Mouse (Mus musculus) stomach, embryonic 15.5 days (tissue): ENCODE data around the gene Cap2. TPM values are rescaled to one million over a fixed set of nuclear protein-coding genes. Genes with fewer than 3 reads are reported as not detected.

Source experiments
- ATAC-seq: fragments of 200-750 bp; cut with Nextera tagmentation; 2 replicates; pipeline ENCODE4 v1.8.0; 2017; ENCODE audit warnings: low read depth, moderate number of reproducible peaks, moderate TSS enrichment; ENCODE audit not compliant: insufficient read depth, low FRiP score
- H3K27ac ChIP-seq: fragments of 300-500 bp; sonication (generic); 2 replicates; pipeline ENCODE4 v1.5.1; 2015; ENCODE audit warnings: mild to moderate bottlenecking, inconsistent platforms
- H3K27me3 ChIP-seq: fragments of 300-500 bp; sonication (generic); replicated peaks from 2 replicates; pipeline ENCODE4 v1.6.1; 2015; ENCODE audit warnings: inconsistent platforms
- H3K36me3 ChIP-seq: fragments of 300-500 bp; sonication (generic); 2 replicates; pipeline ENCODE4 v1.6.1; 2015; ENCODE audit warnings: inconsistent platforms
- H3K4me1 ChIP-seq: fragments of 300-500 bp; sonication (generic); 2 replicates; pipeline ENCODE4 v1.6.1; 2015; ENCODE audit warnings: inconsistent platforms
- H3K4me2 ChIP-seq: fragments of 300-500 bp; sonication (generic); 2 replicates; pipeline ENCODE4 v1.6.1; 2015; ENCODE audit warnings: mild to moderate bottlenecking, inconsistent platforms
- H3K4me3 ChIP-seq: fragments of 300-500 bp; sonication (generic); replicated peaks from 2 replicates; pipeline ENCODE4 v1.5.1; 2015; ENCODE audit warnings: inconsistent platforms
- H3K9ac ChIP-seq: fragments of 300-500 bp; sonication (generic); 2 replicates; pipeline ENCODE4 v1.6.1; 2015; ENCODE audit warnings: inconsistent platforms
- H3K9me3 ChIP-seq: fragments of 300-500 bp; sonication (generic); 2 replicates; pipeline ENCODE4 v1.6.1; 2016; ENCODE audit warnings: inconsistent platforms
- WGBS: fragments of 180-500 bp; shearing (Covaris S2); methylation state at CpG from one replicate; pipeline ENCODE4 v1.1.7; 2015; 5-methylcytosine and 5-hydroxymethylcytosine counted together
- polyA plus RNA-seq: library from polyadenylated mRNA; unstranded; fragments of >200 nt; fragmentation: Nextera tagmentation; extraction: Ambion mirVana; gene quantifications from 2 replicates; pipeline ENCODE4 v1.2.1, GENCODE M21; 2015

Cap2 gene
- polyA plus RNA-seq, 1 experiment from 2014 or later = 9.7 TPM

DNA sequence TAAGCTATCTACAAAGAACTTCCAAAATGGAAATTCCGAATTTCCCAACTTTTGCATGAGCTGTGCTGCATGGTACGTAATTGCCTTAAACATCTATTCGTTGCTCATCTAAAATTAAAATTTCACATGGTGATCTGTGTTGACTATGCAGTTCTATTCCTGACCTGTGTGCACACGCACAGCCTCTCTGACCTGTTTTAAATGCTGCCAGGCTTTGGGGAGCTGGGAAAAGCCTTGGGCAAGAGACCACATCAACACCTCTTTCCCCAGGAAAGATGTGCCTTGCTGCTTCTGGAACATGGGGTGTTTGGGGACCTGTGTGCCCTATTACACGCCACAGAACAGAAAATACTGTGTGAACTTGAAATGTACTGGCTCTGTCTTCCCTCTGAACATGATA lies 25.7 kb downstream of the Cap2 start:
- no peaks in the 10 kb centered on the region for H3K9me3 ChIP-seq
- no peak overlapping the region for H3K4me2 ChIP-seq
- H3K27me3 ChIP-seq = no peaks in the 10 kb centered on the region
- H3K36me3 ChIP-seq = no peaks in the 10 kb centered on the region
- H3K4me1 ChIP-seq = no peaks in the 10 kb centered on the region
- no peak overlapping the region for H3K27ac ChIP-seq
- WGBS = 87% methylated on average over 5 of the region's 5 CpGs
- no peak overlapping the region for H3K9ac ChIP-seq
- H3K4me3 ChIP-seq = no peak overlapping the region
- ATAC-seq = no peak

DNA sequence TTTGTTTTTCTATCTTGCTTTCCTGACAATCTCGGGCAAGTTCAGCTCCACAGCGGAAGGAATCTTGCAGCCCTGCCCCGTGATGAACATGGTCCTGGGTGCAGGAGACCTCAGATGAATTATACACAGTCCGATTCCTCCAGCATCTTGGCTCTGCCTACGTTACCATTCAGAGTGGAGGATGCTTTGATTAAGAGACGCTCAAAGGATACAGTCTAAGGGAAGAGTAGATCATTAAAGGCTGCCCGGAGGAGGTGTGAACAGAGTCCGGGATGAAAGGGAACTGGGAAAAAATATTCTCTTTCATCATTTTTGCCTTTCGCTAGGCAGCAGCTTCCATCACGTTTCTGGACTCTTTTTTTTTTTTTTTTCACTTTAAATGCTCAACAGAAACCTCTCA lies 27.4 kb downstream of the Cap2 start:
- no peaks in the 10 kb centered on the region for H3K9me3 ChIP-seq
- WGBS = 74% methylated on average over 10 of the region's 10 CpGs
- ATAC-seq = no peak
- no peak overlapping the region for H3K4me3 ChIP-seq
- H3K4me2 ChIP-seq = no peak overlapping the region
- H3K4me1 ChIP-seq = no peaks in the 10 kb centered on the region
- H3K9ac ChIP-seq = no peak overlapping the region
- H3K27ac ChIP-seq = no peak overlapping the region
- no peaks in the 10 kb centered on the region for H3K27me3 ChIP-seq
- H3K36me3 ChIP-seq = no peaks in the 10 kb centered on the region

DNA sequence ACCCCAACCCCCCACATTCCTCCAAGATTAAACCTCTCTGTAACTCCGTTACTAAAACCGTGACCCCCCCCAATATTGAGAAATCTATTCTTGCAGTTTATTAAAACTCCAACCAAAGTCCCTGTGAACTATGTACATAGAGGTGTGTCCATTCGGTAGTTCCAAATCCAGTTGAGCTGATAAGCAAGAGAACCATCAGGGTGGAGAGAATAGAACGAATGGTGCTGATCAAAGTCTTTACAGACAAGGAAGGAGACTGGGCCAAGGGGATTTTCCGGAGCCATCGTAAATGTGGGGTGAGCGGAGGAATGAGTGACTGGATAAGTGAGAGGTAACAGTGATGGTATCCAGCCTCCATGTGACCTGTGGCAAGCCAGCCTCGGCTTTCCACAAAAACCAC lies 28.9 kb downstream of the Cap2 start:
- 58% methylated on average over 8 of the region's 8 CpGs for WGBS
- H3K36me3 ChIP-seq = no peaks in the 10 kb centered on the region
- H3K9ac ChIP-seq = no peak overlapping the region
- H3K4me2 ChIP-seq = no peak overlapping the region
- no peaks in the 10 kb centered on the region for H3K4me1 ChIP-seq
- H3K27ac ChIP-seq = no peak overlapping the region
- H3K27me3 ChIP-seq = no peaks in the 10 kb centered on the region
- no peaks in the 10 kb centered on the region for H3K9me3 ChIP-seq
- no peak for ATAC-seq
- no peak overlapping the region for H3K4me3 ChIP-seq

DNA sequence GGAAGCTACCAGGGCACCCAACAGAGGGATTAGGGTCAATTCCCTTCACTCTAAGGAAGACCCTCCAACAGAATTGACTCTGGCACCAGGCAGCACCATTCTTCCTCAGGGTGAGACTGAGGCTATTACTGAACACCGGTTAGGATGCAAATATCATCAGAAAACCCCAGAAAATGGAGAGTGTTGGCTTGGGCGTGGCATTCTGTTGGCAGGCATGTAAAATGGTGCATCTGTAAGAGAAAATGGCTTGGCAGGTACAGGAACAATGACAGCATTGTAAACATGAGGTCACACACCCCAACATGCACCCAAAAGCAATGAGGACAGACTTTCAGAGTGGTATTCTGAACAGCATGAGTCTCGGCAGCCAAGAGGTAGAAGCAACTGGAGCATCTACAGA lies 30.0 kb downstream of the Cap2 start:
- 82% methylated on average over 3 of the region's 3 CpGs for WGBS
- H3K27me3 ChIP-seq = no peaks in the 10 kb centered on the region
- ATAC-seq = no peak

DNA sequence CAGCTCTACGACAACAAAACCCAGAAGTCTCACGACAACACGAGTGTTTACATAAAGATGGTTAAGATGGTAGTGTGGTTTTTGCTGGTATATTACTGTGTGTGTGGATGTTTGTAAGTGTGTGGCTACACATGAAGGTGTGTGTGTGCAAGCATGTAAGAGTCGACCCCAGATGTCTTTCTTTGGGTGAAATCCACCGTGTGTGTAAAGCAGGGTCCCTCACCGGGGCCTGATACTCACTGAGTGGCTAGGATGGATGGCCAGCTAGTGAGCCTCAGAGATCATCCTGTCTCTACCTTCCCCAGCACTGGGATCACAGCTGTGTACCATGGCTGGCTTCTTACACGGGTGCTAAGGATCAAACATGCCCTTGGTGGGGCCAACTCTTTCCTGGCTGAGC lies 30.6 kb downstream of the Cap2 start:
- Histone ChIP-seq H3K36me3 (no peaks in the 10 kb centered on the region), H3K9ac (no peak overlapping the region), H3K27me3 (no peaks in the 10 kb centered on the region), H3K4me1 (no peaks in the 10 kb centered on the region), H3K27ac (no peak overlapping the region), H3K9me3 (no peaks in the 10 kb centered on the region), H3K4me3 (no peak overlapping the region), H3K4me2 (no peak overlapping the region)
- no peak for ATAC-seq
- 85% methylated on average over 7 of the region's 7 CpGs for WGBS

More for the DNA sequence above, 30.0 kb downstream of the Cap2 start:
- no peak overlapping the region for H3K27ac ChIP-seq
- no peaks in the 10 kb centered on the region for H3K4me1 ChIP-seq
- H3K9ac ChIP-seq = no peak overlapping the region
- H3K4me3 ChIP-seq = no peak overlapping the region
- no peaks in the 10 kb centered on the region for H3K36me3 ChIP-seq
- no peaks in the 10 kb centered on the region for H3K9me3 ChIP-seq
- H3K4me2 ChIP-seq = no peak overlapping the region

DNA sequence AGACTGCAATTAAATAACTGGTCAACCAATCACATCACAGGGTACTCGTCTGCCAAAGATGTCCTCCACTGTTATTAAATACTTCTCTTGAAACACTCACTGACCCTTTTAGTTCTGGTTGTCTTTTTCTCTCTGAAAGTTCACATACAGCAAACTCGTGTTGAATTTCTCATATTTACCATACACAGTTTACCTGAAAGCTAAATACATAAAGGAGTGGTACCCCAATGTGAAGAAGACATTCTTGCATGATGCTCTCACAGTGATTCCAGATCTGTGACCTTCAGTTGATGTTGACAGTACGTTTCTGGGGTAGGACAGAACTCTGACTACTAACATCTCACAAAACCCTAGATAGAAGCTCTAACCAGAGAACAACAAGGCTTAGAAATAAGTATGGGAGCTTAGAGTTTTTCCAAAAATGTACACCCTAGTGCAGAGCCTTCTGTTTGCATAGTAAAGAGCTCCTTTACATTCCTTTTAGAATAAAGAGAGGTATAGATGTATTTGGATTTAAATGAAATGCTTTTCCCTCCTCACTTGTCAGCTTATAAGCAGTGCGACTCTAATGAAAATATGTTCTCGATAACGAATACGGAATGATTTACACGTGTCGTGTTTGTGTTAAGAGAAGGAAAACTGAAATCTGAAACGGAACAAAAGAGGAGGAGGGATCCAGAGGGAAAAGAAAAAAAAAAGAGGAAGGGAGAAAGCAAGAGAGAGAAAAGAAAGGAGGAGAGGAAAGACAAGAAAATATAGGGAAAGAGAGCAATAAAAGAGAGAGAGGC lies 31.9 kb downstream of the Cap2 start:
- Histone ChIP-seq H3K27me3 (no peaks in the 10 kb centered on the region), H3K27ac (no peak overlapping the region), H3K9me3 (no peaks in the 10 kb centered on the region), H3K4me2 (peak overlapping the region; percentile 19), H3K9ac (no peak overlapping the region), H3K4me1 (no peaks in the 10 kb centered on the region), H3K4me3 (no peak overlapping the region), H3K36me3 (no peaks in the 10 kb centered on the region)
- WGBS = 36% methylated on average over 10 of the region's 10 CpGs
- ATAC-seq = no peak

DNA sequence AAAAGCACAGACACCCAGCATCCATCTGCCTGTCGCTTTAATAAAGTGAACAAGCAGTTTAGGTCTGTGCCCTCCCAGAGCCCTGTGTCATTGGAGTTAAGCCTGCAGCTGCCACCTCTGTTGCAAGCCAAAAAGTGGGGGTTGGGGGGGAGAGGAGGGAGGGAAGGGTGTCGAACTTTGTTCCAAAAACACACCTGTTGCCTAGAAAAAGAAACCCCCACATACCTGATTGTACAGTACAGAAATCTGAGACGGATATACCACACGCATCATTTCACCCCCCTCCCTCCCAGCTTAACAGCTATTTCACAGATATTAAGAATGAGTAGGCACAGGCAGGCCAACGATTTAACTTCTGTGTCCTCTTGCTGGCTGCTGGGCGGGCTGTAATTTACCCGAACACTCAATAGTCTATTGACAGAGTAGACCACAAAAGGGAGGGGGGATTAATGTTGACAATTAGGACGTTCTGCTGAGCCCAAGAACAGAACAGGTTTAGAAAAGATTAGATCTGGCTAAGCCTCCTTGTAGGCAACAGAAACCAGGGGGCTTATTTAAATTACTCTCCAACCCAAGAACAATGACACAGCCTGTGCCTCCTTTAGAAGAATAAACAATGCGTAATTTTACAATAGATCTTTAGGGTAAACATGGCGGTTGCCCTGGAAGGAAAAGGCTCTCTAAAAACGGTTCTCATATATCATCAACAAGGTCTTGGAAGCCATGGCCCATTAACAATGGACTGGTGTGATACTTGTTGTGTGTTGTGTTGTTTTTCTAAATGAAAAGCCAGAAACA lies 32.7 kb downstream of the Cap2 start:
- Histone ChIP-seq H3K4me2 (peak overlapping the region; percentile 19), H3K27me3 (no peaks in the 10 kb centered on the region), H3K9me3 (no peaks in the 10 kb centered on the region), H3K4me3 (no peak overlapping the region), H3K4me1 (no peaks in the 10 kb centered on the region), H3K9ac (no peak overlapping the region), H3K36me3 (no peaks in the 10 kb centered on the region), H3K27ac (no peak overlapping the region)
- WGBS = 21% methylated on average over 11 of the region's 11 CpGs
- no peak for ATAC-seq

DNA sequence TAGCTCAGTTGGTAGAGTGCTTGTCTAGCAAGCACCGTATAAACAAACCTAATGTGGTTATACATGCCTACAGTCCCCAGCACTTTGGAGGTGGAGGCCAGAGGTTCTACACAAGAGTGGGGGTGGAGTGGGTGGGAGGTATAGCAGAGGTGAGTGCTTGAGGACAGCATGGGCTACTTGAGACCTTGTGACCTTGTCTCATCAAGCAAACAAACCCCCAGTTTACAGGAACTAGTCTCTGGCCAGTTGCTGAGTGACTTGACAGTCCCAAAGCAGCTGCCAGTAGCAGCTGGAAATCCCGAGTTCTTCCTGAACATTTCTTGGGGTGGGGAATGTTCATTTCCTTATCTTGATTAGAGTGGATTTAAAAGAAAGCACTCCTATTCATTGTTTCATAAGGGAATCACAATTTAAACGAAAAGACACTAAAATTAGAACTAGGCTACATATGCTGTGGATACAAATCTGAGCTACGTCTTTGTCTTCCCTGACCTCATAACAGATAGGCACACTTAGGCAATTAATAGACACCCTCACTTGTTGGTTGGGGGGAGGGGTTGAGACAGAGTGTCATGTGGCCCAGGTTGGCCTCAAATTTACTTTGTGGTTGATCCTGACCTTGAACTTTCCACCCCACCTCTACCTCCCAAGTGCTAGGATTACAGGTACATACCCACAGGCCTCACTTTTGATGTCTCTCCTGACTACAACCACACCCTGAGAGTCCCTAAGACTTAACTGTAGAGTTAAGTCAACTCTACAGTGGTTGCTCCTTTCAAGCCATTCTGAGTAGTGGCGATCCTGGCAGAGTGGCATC lies 33.5 kb downstream of the Cap2 start:
- Histone ChIP-seq H3K9ac (no peak overlapping the region), H3K9me3 (no peaks in the 10 kb centered on the region), H3K4me3 (no peak overlapping the region), H3K27ac (no peak overlapping the region), H3K36me3 (no peaks in the 10 kb centered on the region), H3K4me2 (no peak overlapping the region), H3K27me3 (no peaks in the 10 kb centered on the region), H3K4me1 (no peaks in the 10 kb centered on the region)
- no peak for ATAC-seq
- WGBS = 63% methylated on average over 5 of the region's 5 CpGs

DNA sequence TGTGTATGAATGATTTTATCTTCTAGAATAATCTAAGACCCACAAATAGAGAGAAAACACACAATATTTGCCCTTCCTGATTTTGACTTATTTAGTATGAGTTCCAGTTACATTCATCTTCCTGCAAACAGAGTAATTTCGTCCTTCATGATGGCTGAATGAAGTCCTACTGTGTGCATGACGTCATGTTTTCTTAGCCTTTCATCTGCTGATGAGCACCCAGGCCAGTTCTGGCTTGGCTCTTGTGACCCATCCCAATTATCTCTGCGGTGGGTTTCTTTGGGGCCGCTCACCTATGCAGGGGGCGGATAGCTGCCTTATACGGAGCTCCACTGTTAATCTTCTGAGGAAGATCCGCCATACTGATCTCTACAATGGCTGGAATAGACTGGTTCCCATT lies 37.6 kb downstream of the Cap2 start:
- Histone ChIP-seq H3K9me3 (no peaks in the 10 kb centered on the region), H3K27me3 (no peaks in the 10 kb centered on the region), H3K4me3 (no peak overlapping the region), H3K36me3 (no peaks in the 10 kb centered on the region), H3K4me1 (no peaks in the 10 kb centered on the region), H3K9ac (no peak overlapping the region), H3K27ac (no peak overlapping the region), H3K4me2 (no peak overlapping the region)
- no peak for ATAC-seq
- WGBS = 85% methylated on average over 7 of the region's 7 CpGs

DNA sequence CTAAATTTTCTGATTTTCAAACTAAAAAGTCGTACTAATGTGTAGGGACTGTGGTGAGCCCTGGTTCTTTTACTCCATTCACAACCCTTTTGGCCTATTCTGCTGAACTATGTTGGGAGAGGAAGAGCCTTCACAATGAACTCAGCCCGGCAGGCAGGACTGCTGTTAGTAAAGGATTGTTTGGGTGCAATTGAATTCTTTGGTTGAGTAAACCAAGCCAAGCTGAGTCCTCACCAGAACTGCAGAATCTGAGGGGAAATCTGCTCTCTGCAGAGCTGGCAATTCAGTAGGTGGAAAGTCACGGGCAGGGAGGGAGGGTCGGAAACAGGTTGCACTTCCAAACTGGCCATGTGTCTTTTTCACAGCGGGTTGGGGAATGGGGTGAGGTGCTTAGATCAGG lies 39.3 kb downstream of the Cap2 start:
- H3K36me3 ChIP-seq = no peaks in the 10 kb centered on the region
- no peaks in the 10 kb centered on the region for H3K9me3 ChIP-seq
- no peak overlapping the region for H3K9ac ChIP-seq
- H3K4me2 ChIP-seq = no peak overlapping the region
- no peaks in the 10 kb centered on the region for H3K4me1 ChIP-seq
- 79% methylated on average over 5 of the region's 5 CpGs for WGBS
- no peak overlapping the region for H3K4me3 ChIP-seq
- no peaks in the 10 kb centered on the region for H3K27me3 ChIP-seq
- no peak for ATAC-seq
- no peak overlapping the region for H3K27ac ChIP-seq

DNA sequence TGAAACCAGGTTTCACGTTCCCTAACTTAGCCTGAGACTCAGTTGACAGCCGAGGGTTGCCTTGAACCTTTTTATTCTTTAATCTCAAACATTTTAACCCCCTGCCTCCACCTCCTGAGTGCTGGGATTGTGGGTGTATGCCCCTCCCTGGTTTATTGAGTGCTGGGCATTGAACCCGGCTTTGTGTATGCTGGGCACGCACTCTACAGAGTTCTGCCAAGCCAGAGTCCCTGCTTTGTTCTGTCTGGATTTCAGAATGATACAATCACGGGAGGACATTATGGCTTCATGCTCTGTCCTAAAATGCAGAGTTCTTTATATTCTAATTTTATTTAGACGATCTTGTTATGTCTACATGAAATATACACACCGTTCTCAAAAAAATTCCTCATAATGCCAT lies 41.1 kb downstream of the Cap2 start:
- H3K27me3 ChIP-seq = no peaks in the 10 kb centered on the region
- no peak overlapping the region for H3K4me2 ChIP-seq
- H3K9me3 ChIP-seq = no peaks in the 10 kb centered on the region
- H3K9ac ChIP-seq = no peak overlapping the region
- 81% methylated on average over 7 of the region's 7 CpGs for WGBS
- H3K4me1 ChIP-seq = no peaks in the 10 kb centered on the region
- H3K36me3 ChIP-seq = no peaks in the 10 kb centered on the region
- H3K27ac ChIP-seq = no peak overlapping the region
- no peak for ATAC-seq
- no peak overlapping the region for H3K4me3 ChIP-seq

DNA sequence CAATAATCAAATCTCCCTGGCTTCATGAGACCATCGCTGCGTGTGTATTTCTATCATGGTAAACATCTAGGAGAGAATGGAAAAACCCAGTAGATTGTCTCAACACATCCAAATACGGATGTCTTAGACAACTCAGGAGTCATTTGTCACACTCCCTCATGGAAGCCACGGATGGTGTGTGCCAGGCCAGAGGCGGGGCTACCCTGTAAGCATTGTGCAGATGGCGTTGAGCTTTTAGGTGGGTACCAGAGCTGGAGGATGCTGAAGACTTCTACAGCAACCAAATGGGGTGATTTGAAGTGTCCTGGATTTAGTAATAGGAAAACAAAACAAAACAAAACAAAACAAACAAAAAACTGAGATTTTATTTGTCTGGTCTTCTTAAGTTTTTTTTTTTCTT lies 43.0 kb downstream of the Cap2 start:
- Histone ChIP-seq H3K27ac (no peak overlapping the region), H3K27me3 (no peaks in the 10 kb centered on the region), H3K9ac (no peak overlapping the region), H3K4me1 (no peaks in the 10 kb centered on the region), H3K4me3 (no peak overlapping the region), H3K9me3 (no peaks in the 10 kb centered on the region), H3K36me3 (no peaks in the 10 kb centered on the region), H3K4me2 (no peak overlapping the region)
- ATAC-seq = no peak
- 68% methylated on average over 6 of the region's 6 CpGs for WGBS
